Mouse (Mus musculus) liver, embryonic 14.5 days (tissue): ENCODE results near the gene Bahd1.

Experiments used
- CTCF ChIP-seq: IDR thresholded peaks from 2 replicates; pipeline ENCODE4 v1.5.1; 2016; ENCODE audit warnings: antibody characterized with exemption, low read depth, control low read depth
- EP300 ChIP-seq: IDR thresholded peaks from 2 replicates; pipeline ENCODE4 v1.6.1; 2016; ENCODE audit warnings: antibody characterized with exemption, low read depth

DNA sequence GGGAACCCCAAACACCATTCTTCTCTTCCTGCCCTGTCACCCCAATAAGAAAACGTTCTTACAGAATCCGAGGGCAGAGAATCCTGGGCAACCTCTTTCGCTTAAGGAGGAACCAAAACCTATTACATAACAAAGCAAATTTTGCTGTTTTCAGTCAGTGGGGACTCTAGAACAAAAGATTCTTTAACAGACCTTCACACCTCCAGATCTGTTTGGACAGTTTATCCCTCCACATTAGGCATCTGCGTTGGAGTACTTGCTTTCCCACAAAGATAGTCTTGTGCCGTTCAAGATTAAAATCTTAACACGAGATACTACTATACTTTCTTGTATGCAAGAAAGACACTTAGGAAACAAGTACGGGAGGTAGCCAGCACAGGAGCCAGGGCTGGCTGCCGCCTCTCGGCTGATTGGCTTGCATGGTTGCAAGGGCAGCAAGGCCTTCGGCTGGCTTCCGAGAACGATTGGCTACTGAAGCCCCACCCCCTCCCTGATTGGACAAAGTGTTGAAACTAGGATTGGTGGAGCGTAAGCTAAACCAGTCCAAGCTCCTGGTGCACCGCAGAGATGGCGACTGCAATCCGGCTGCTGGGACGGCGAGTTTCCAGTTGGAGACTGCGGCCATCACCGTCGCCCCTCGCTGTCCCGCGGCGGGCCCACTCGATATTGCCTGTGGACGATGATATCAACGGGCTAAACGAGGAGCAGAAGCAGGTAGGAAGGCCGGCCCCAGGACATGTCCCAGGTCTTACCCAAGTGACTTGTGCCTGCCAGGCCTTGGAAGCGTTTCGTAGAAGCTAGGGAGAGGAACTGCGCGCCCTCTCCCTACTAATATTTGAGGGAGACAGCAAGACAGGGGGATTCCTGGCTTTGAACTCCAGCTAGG is 38.5 kb upstream of the Bahd1 start, which contains the start of gene Ivd:
- TF ChIP-seq EP300 (peak; percentile 32), CTCF (no peak)
